Mouse (Mus musculus): ENCODE data around the gene Arid1a.
A peak's percentile ranks its signal among the peaks of the same experiment; 100 is the strongest.
"Not testable (repeated sequence)": the region's sequence is repeated elsewhere in the genome, so short reads cannot be mapped to it uniquely, and the experiment has no call there.

The Arid1a gene

GRCm38 (mm10) chr4:133675594-133676016 is 81.0 kb downstream of the Arid1a start:
- no peak for DNase-seq (ENCODE audit: low read depth, low spot score)

- no peak for DNase-seq (ENCODE audit: low read depth, low spot score)
Measured at GRCm38 (mm10) chr4:133674331-133674695, 82.3 kb downstream of the Arid1a start.

- DNase-seq (ENCODE audit: low read depth, low spot score): no peak
Measured at GRCm38 (mm10) chr4:133673666-133674330, 82.8 kb downstream of the Arid1a start.

GRCm38 (mm10) chr4:133672845-133673647 is 83.5 kb downstream of the Arid1a start:
- DNase-seq (ENCODE audit: low read depth, low spot score): no peak

GRCm38 (mm10) chr4:133671881-133672844 is 84.4 kb downstream of the Arid1a start, which contains the start of gene Pigv:
Gene Pigv, minus strand, starts transcription at chr4:133672647.
- peak; percentile 77 for DNase-seq (ENCODE audit: low read depth, low spot score)

GRCm38 (mm10) chr4:133671184-133671880 is 85.2 kb downstream of the Arid1a start:
- peak; percentile 61 for DNase-seq (ENCODE audit: low read depth, low spot score)

- no peak for DNase-seq (ENCODE audit: low read depth, low spot score)
Measured at GRCm38 (mm10) chr4:133669652-133670210, 86.8 kb downstream of the Arid1a start.

GRCm38 (mm10) chr4:133668537-133668936 is 88.0 kb downstream of the Arid1a start:
- DNase-seq (ENCODE audit: low read depth, low spot score): no peak

GRCm38 (mm10) chr4:133666199-133666598 is 90.4 kb downstream of the Arid1a start:
- no peak for DNase-seq (ENCODE audit: low read depth, low spot score)

- DNase-seq (ENCODE audit: low read depth, low spot score): no peak
Measured at GRCm38 (mm10) chr4:133665118-133665517, 91.5 kb downstream of the Arid1a start.

- no peak for DNase-seq (ENCODE audit: low read depth, low spot score)
Measured at GRCm38 (mm10) chr4:133662945-133663344, 93.6 kb downstream of the Arid1a start.

- DNase-seq (ENCODE audit: low read depth, low spot score): no peak
Measured at GRCm38 (mm10) chr4:133662421-133662820, 94.1 kb downstream of the Arid1a start.

GRCm38 (mm10) chr4:133660193-133661155 is 96.1 kb downstream of the Arid1a start:
- DNase-seq (ENCODE audit: low read depth, low spot score): no peak

- no peak for DNase-seq (ENCODE audit: low read depth, low spot score)
Measured at GRCm38 (mm10) chr4:133659497-133660192, 96.9 kb downstream of the Arid1a start.

- no peak for DNase-seq (ENCODE audit: low read depth, low spot score)
Measured at GRCm38 (mm10) chr4:133658729-133659128, 97.8 kb downstream of the Arid1a start.

- DNase-seq (ENCODE audit: low read depth, low spot score): no peak
Measured at GRCm38 (mm10) chr4:133657829-133658458, 98.6 kb downstream of the Arid1a start.

GRCm38 (mm10) chr4:133656997-133657396 is 99.6 kb downstream of the Arid1a start:
- no peak for DNase-seq (ENCODE audit: low read depth, low spot score)

GRCm38 (mm10) chr4:133656294-133656693 is 100.3 kb downstream of the Arid1a start:
- no peak for DNase-seq (ENCODE audit: low read depth, low spot score)

GRCm38 (mm10) chr4:133654070-133654469 is 102.5 kb downstream of the Arid1a start:
- DNase-seq (ENCODE audit: low read depth, low spot score): not testable (repeated sequence)

Data from retina, adult 2 months (tissue).